Comparison of ENCODE assay signal across 8 mouse cellular contexts in the genomic region with DNA sequence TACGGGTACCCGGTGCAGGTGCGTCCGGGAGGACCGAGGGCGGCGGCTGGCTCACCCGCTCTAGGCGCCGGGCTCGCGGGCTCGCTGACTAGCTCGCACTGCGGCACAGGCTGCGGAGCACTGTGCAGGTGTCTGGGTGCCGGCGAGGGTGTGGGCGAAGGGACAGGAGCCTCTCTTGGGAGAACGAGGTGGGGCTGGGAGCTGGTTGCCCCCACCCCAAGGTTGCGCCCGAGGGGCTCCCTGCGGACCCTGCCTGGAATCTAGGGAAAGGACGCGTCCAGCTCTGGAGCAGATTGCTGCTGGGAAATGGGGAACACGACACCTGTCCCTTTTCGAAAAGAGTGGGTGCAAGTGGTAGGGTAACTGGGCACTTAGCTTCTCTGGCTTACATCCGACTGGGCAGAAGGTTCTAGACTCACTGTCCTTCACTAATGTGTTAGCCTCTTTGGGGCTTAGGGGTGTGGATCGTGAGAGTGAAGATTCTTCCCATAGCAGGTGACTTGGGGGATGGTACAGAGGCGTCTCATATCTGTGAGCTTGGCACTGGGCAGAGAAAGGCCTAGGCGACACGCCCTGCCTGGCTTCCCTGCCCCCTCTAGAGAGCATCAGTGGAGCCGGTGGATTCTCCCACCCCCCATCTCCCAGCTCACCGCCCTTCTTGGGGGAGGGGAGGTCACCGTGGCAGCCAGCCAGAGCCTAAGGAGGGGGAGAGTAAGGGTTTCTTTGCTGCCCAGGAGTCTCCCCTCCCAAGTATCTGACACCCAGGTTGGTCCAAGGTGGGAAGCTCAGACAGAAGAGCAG. TPM values are rescaled to one million over a fixed set of nuclear protein-coding genes. Genes with fewer than 3 reads are reported as not detected.
DNase-seq lines count a peak whose midpoint lies in the region; ATAC-seq and TF ChIP-seq lines count a peak whose summit lies in the region.

No protein-coding gene starts in this region.

- H3K27me3 ChIP-seq in heart, adult 2 months (ENCODE audit: control insufficient read depth, insufficient read depth, low read length), result no peaks in the 10 kb centered on the region; the same call in 1 of the 2 replicates
- no peaks in the 10 kb centered on the region for H3K27me3 ChIP-seq in ES-Bruce4 (ENCODE audit: control insufficient read depth, insufficient read depth, low read length, poor library complexity, severe bottlenecking)
- peaks cover 54% of the 10 kb centered on the region for H3K27me3 ChIP-seq in embryonic facial prominence, embryonic 13.5 days
- peaks cover 46% of the 10 kb centered on the region for H3K27me3 ChIP-seq in liver, embryonic 16.5 days (ENCODE audit: control insufficient read depth, insufficient read depth, low read depth, low read length)

- WGBS in heart, adult 2 months, result 8% methylated on average over 34 of the region's 35 CpGs
- WGBS in embryonic facial prominence, embryonic 13.5 days, result 1% methylated on average over 35 of the region's 35 CpGs
- WGBS in liver, embryonic 16.5 days (ENCODE audit: insufficient replicate concordance), result 3% methylated on average over 35 of the region's 35 CpGs

- no peak overlapping the region for H3K27ac ChIP-seq in heart, adult 2 months
- H3K27ac ChIP-seq in ES-Bruce4 (ENCODE audit: insufficient read depth, low read length), result no peak overlapping the region
- H3K27ac ChIP-seq in embryonic facial prominence, embryonic 13.5 days, result no peak overlapping the region
- H3K27ac ChIP-seq in liver, embryonic 16.5 days (ENCODE audit: low read length), result no peak overlapping the region

- H3K9me3 ChIP-seq in ES-Bruce4 (replicated peaks; ENCODE audit: control insufficient read depth, insufficient read depth, low read length, poor library complexity, severe bottlenecking), result no peaks in the 10 kb centered on the region
- no peaks in the 10 kb centered on the region for H3K9me3 ChIP-seq in embryonic facial prominence, embryonic 13.5 days
- no peaks in the 10 kb centered on the region for H3K9me3 ChIP-seq in liver, embryonic 16.5 days (replicated peaks; ENCODE audit: control insufficient read depth, low read length)

- H3K4me3 ChIP-seq in heart, adult 2 months, result peak overlapping the region; percentile 50; the same call in 1 of the 2 replicates
- H3K4me3 ChIP-seq in ES-Bruce4 (ENCODE audit: low read depth, low read length), result peak overlapping the region; percentile 84
- peak overlapping the region; percentile 71 for H3K4me3 ChIP-seq in embryonic facial prominence, embryonic 13.5 days
- peak overlapping the region; percentile 54 for H3K4me3 ChIP-seq in liver, embryonic 16.5 days (ENCODE audit: low read depth, low read length)

- no peak for TF ChIP-seq EP300 in heart, adult 2 months (IDR thresholded peaks at IDR 0.05; ENCODE audit: insufficient read depth, low read depth, low read length)
- TF ChIP-seq EP300 in ES-Bruce4 (IDR thresholded peaks at IDR 0.05; ENCODE audit: insufficient read depth, low read depth, low read length), result no peak

- H3K36me3 ChIP-seq in heart, adult 2 months (ENCODE audit: control insufficient read depth, insufficient read depth, low read length), result no peaks in the 10 kb centered on the region
- no peaks in the 10 kb centered on the region for H3K36me3 ChIP-seq in ES-Bruce4 (ENCODE audit: control insufficient read depth, insufficient read depth, low read length, poor library complexity, severe bottlenecking)
- H3K36me3 ChIP-seq in embryonic facial prominence, embryonic 13.5 days, result no peaks in the 10 kb centered on the region
- H3K36me3 ChIP-seq in liver, embryonic 16.5 days (ENCODE audit: control insufficient read depth, insufficient read depth), result no peaks in the 10 kb centered on the region

- H3K4me1 ChIP-seq in heart, adult 2 months (ENCODE audit: control insufficient read depth, insufficient read depth, low read length), result peaks cover 7% of the 10 kb centered on the region
- peaks cover 2% of the 10 kb centered on the region for H3K4me1 ChIP-seq in ES-Bruce4 (ENCODE audit: control insufficient read depth, insufficient read depth, low read length)
- H3K4me1 ChIP-seq in embryonic facial prominence, embryonic 13.5 days, result peaks cover 26% of the 10 kb centered on the region
- peaks cover 4% of the 10 kb centered on the region for H3K4me1 ChIP-seq in liver, embryonic 16.5 days (ENCODE audit: control insufficient read depth, low read depth, low read length)

- no peaks in the 10 kb centered on the region for H3K79me2 ChIP-seq in heart, adult 2 months (replicated peaks; ENCODE audit: control insufficient read depth, insufficient read depth, low read length)

- no peak for TF ChIP-seq CTCF in heart, adult 2 months (IDR thresholded peaks at IDR 0.05)
- no peak for TF ChIP-seq CTCF in ES-Bruce4 (IDR thresholded peaks at IDR 0.05; ENCODE audit: low read depth, low read length)

- ATAC-seq in embryonic facial prominence, embryonic 13.5 days (ENCODE audit: insufficient number of reproducible peaks, insufficient read depth, low FRiP score, low TSS enrichment, low read depth), result no peak
- peak; percentile 40 for ATAC-seq in liver, embryonic 16.5 days (ENCODE audit: low read depth)

- intact Hi-C loops in heart, adult 2 months (cut with DNase I), result no loop called here

- H3K9ac ChIP-seq in heart, adult 2 months (ENCODE audit: low read depth, low read length), result peak overlapping the region; percentile 95
- peak overlapping the region; percentile 79 for H3K9ac ChIP-seq in ES-Bruce4 (ENCODE audit: low read depth, poor library complexity, severe bottlenecking)
- peak overlapping the region; percentile 79 for H3K9ac ChIP-seq in embryonic facial prominence, embryonic 13.5 days
- no peak overlapping the region for H3K9ac ChIP-seq in liver, embryonic 16.5 days (ENCODE audit: low read depth, low read length)

- no peak for DNase-seq in heart, adult 2 months
- DNase-seq in heart, adult 8-10 months (ENCODE audit: low spot score), result no peak
- peak; percentile 64 for DNase-seq in induced T-regulatory cell, adult 2 months (ENCODE audit: low read depth)
- peak; percentile 59 for DNase-seq in right cerebral cortex, postnatal 25 days
- DNase-seq in gastrocnemius, adult 8-10 months (ENCODE audit: low spot score in 2 of 2), result no peak

- TF ChIP-seq POLR2A in heart, adult 2 months (IDR thresholded peaks at IDR 0.05; ENCODE audit: insufficient read depth, low read depth, low read length), result no peak
- no peak for TF ChIP-seq POLR2A in ES-Bruce4 (IDR thresholded peaks at IDR 0.05; ENCODE audit: insufficient read depth, low read length)

- H3K4me2 ChIP-seq in embryonic facial prominence, embryonic 13.5 days, result peak overlapping the region; percentile 88
- H3K4me2 ChIP-seq in liver, embryonic 16.5 days (ENCODE audit: low read depth, low read length), result peak overlapping the region; percentile 76

RNA-seq across cellular contexts. Expression of a gene that starts 1.1 kb away (rescaled TPM):
- total RNA-seq in heart, adult 2 months (2021), result 1 to 10 TPM; 1.4 to 1.6 TPM
- polyA plus RNA-seq in heart, adult 2 months (2012; rRNA removed), result 0.76 and 6.9 TPM in 2 replicates
- total RNA-seq in heart, adult 8-10 months (2022), result 1 to 10 TPM; 1.3 to 2.7 (median 2.1) TPM
- 23.3 and 24.0 TPM in 2 replicates for polyA plus RNA-seq in ES-Bruce4 (2011; ENCODE audit: insufficient read depth, insufficient read length, low read depth, missing spikeins)
- polyA plus RNA-seq in embryonic facial prominence, embryonic 13.5 days (2015; fragmentation: Nextera tagmentation; extraction: Ambion mirVana), result 7.7 and 8.1 TPM in 2 replicates
- polyA plus RNA-seq in liver, embryonic 16.5 days (2015; fragmentation: Nextera tagmentation; extraction: Ambion mirVana), result 0.13 and 0.27 TPM in 2 replicates
- total RNA-seq in gastrocnemius, adult 8-10 months (2022), result 1 to 10 TPM in 2 of 4 experiments, under 1 TPM in 2; 0.73 to 2.0 (median 1.4) TPM

Comparison
In these comparisons a context has a peak if more than half of its experiments do, and no peak if none do; other contexts are left out.
1. DNase-seq: peak in induced T-regulatory cell, adult 2 months (single experiment) and right cerebral cortex, postnatal 25 days (single experiment); none in heart, adult 2 months (0 of 2), heart, adult 8-10 months (single experiment) and gastrocnemius, adult 8-10 months (0 of 2).
2. Peak in every context shown above with its lines, with median percentiles within 50 percentile points of each other: H3K4me3 ChIP-seq.